Mouse (Mus musculus): ENCODE measurements around the gene March10.

DNA sequence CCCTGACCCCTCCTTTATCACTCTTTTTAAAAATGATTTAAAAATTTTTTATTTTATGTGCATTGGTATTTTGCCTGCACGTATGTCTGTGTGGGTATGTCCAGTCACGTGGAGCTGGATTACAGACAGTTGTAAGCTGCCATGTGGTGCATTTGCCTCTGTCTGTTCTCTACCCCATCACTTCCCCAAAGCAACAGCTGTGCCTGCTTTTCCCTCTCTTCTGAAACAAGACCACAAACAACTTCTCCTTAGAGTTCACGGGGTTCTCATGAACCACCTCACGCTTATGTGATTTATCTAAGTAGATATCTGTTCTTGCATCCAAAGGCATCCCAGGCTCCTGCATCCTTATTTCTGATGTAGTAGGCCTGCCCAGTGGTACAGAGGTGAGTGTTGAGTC is 45.8 kb upstream of the March10 start:
- TF ChIP-seq CTCF (IDR thresholded peaks at IDR 0.05; ENCODE audit: low read depth): no peak
- TF ChIP-seq EP300 (optimal IDR thresholded peaks at IDR 0.05): no peak

Measured in stomach, postnatal 0 days (tissue).